Mouse (Mus musculus) heart, adult 2 months (tissue): Measurements from ENCODE around the gene Tmem240.

Experiments used
- CTCF ChIP-seq: fragments of 200-600 bp; IDR thresholded peaks from 2 replicates; pipeline ENCODE4 v1.8.1; 2022; ENCODE audit warnings: antibody characterized with exemption, mild to moderate bottlenecking, moderate library complexity
- EP300 ChIP-seq: fragments of 200-500 bp; IDR thresholded peaks from 2 replicates; pipeline ENCODE4 v1.6.1; 2011; ENCODE audit warnings: low read depth, low read length, control low read depth; ENCODE audit not compliant: insufficient read depth
- POLR2A ChIP-seq: fragments of 200-500 bp; IDR thresholded peaks from 2 replicates; pipeline ENCODE4 v1.6.1; 2011; ENCODE audit warnings: mild to moderate bottlenecking, low read depth, low read length, control low read depth; ENCODE audit not compliant: insufficient read depth

DNA sequence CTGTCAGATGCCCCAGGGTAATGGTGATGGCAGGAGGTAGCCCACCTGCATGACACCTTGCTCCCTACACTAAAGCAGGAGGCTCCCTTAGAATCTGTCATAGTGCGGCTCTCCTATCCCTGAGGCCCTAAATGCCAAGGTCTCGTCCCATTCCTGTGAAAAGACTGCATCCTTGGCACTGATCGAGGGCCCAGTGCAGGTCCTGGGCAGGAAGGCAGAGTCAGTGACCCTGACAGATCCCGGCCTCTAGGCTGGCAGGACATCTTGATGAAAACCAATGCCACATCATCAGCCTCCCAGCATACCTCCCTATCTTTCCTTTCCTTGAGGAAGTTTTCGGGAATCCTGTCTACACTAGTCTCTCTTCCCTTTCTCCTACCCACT, 34.9 kb downstream of the Tmem240 start:
- TF ChIP-seq POLR2A (no peak), CTCF (no peak), EP300 (no peak)
